Comparison of ENCODE assay signal across 15 mouse cellular contexts in the genomic region with DNA sequence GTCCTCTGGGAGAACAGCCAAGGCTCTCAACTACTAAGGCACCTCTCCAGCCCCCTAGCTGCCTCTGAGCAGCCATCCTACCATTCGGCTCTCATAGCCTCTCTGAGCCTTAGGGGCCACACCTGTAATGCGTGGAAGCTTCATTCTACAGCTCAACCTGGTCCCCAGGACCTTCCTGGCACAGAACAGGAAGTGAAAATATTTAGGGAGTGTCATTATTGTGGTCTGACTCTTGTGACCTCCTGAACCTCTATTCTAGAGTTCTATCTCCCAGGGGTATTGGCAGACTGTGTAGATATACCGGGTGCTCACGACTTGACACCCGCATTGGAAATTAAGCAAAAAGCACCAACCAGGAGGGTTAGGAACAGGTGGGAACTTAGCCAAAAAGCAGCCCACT. TPM values are rescaled to one million over a fixed set of nuclear protein-coding genes. Genes with fewer than 3 reads are reported as not detected.
DNase-seq lines count a peak whose midpoint lies in the region; ATAC-seq and TF ChIP-seq lines count a peak whose summit lies in the region.
"Had no signal": no experiment of that assay in that cellular context is flagged by ENCODE, and none has a peak within 500 bp of the region (broad histone marks: within the 10 kb centered on the region; RNA-seq: fewer than 3 reads in every experiment).

No protein-coding gene starts in this region.

- TF ChIP-seq POLR2A in heart, adult 2 months (IDR thresholded peaks at IDR 0.05; ENCODE audit: insufficient read depth, low read depth, low read length): no peak

- H3K9ac ChIP-seq in heart, adult 2 months (ENCODE audit: low read depth, low read length): no peak overlapping the region
- H3K9ac ChIP-seq in kidney, embryonic 15.5 days: no peak overlapping the region
- H3K9ac ChIP-seq in forebrain, embryonic 13.5 days: no peak overlapping the region
- H3K9ac ChIP-seq: liver, embryonic 14.5 days; lung, embryonic 15.5 days; midbrain, embryonic 12.5 days; neural tube, embryonic 13.5 days had no signal

- no peak for ATAC-seq in kidney, embryonic 15.5 days (replicated peaks; ENCODE audit: low FRiP score)
- ATAC-seq in megakaryocyte progenitor cell, adult 5-6 weeks (replicated peaks; ENCODE audit: poor library complexity): 0 out of 2 replicates have a peak, but pooled peaks have one; percentile 18
- no peak for ATAC-seq in forebrain, embryonic 13.5 days
- ATAC-seq: hindbrain, embryonic 16.5 days had no signal

- peaks cover 10% of the 10 kb centered on the region for H3K4me1 ChIP-seq in heart, adult 2 months (ENCODE audit: control insufficient read depth, insufficient read depth, low read length)
- peaks cover 39% of the 10 kb centered on the region for H3K4me1 ChIP-seq in kidney, embryonic 15.5 days
- H3K4me1 ChIP-seq in brown adipose tissue, adult 24 weeks (ENCODE audit: control insufficient read depth, insufficient read depth, insufficient read length, low read length): peaks cover 35% of the 10 kb centered on the region
- H3K4me1 ChIP-seq in forebrain, embryonic 13.5 days: peaks cover 18% of the 10 kb centered on the region

- no peaks in the 10 kb centered on the region for H3K79me2 ChIP-seq in heart, adult 2 months (replicated peaks; ENCODE audit: control insufficient read depth, insufficient read depth, low read length)

- H3K9me3 ChIP-seq in kidney, embryonic 15.5 days (replicated peaks): 0 out of 2 replicates have a peak, but pooled peaks cover 3% of the 10 kb centered on the region
- H3K9me3 ChIP-seq in forebrain, embryonic 13.5 days (replicated peaks): 0 out of 2 replicates have a peak, but pooled peaks cover 4% of the 10 kb centered on the region
- H3K9me3 ChIP-seq: lung, embryonic 15.5 days; midbrain, embryonic 12.5 days; neural tube, embryonic 13.5 days had no signal

- H3K4me3 ChIP-seq in heart, adult 2 months: no peak overlapping the region
- no peak overlapping the region for H3K4me3 ChIP-seq in kidney, embryonic 15.5 days (replicated peaks)
- H3K4me3 ChIP-seq in brown adipose tissue, adult 24 weeks (ENCODE audit: insufficient read depth, low read depth, low read length): peak overlapping the region; percentile 0; the same call in 1 of the 2 replicates
- no peak overlapping the region for H3K4me3 ChIP-seq in forebrain, embryonic 13.5 days
- H3K4me3 ChIP-seq: layer of hippocampus, adult 2 months; lung, embryonic 15.5 days; midbrain, embryonic 12.5 days; neural tube, embryonic 13.5 days had no signal

- no peak for DNase-seq in heart, adult 2 months
- DNase-seq in heart, postnatal 14 days: no peak
- DNase-seq in kidney, adult 18-20 months: no peak
- DNase-seq in spleen, postnatal 10 days (ENCODE audit: low spot score in 2 of 2): no peak
- DNase-seq: thymus, postnatal 36 days had no signal

- no peak for TF ChIP-seq EP300 in heart, adult 2 months (IDR thresholded peaks at IDR 0.05; ENCODE audit: insufficient read depth, low read depth, low read length)

- TF ChIP-seq CTCF in heart, adult 2 months (IDR thresholded peaks at IDR 0.05): no peak

- no peak overlapping the region for H3K4me2 ChIP-seq in kidney, embryonic 15.5 days
- no peak overlapping the region for H3K4me2 ChIP-seq in forebrain, embryonic 13.5 days
- H3K4me2 ChIP-seq: midbrain, embryonic 12.5 days; neural tube, embryonic 13.5 days had no signal

- intact Hi-C loops in heart, adult 2 months (cut with DNase I): no loop called here
- intact Hi-C loops in heart, postnatal 14 days (cut with DNase I): no loop called here

- H3K36me3 ChIP-seq in heart, adult 2 months (ENCODE audit: control insufficient read depth, insufficient read depth, low read length): peaks cover 2% of the 10 kb centered on the region; the same call in 1 of the 2 replicates
- H3K36me3 ChIP-seq in kidney, embryonic 15.5 days: no peaks in the 10 kb centered on the region
- H3K36me3 ChIP-seq in forebrain, embryonic 13.5 days (ENCODE audit: poor library complexity, severe bottlenecking): no peaks in the 10 kb centered on the region
- H3K36me3 ChIP-seq: lung, embryonic 15.5 days; midbrain, embryonic 12.5 days; neural tube, embryonic 13.5 days had no signal

- no peaks in the 10 kb centered on the region for H3K27me3 ChIP-seq in heart, adult 2 months (ENCODE audit: control insufficient read depth, insufficient read depth, low read length)
- no peaks in the 10 kb centered on the region for H3K27me3 ChIP-seq in kidney, embryonic 15.5 days
- H3K27me3 ChIP-seq in forebrain, embryonic 13.5 days: peaks cover 20% of the 10 kb centered on the region
- H3K27me3 ChIP-seq: lung, embryonic 15.5 days had no signal

- H3K27ac ChIP-seq in heart, adult 2 months: peak overlapping the region; percentile 89
- H3K27ac ChIP-seq in kidney, embryonic 15.5 days: peak overlapping the region; percentile 82; the same call in 1 of the 2 replicates
- H3K27ac ChIP-seq in brown adipose tissue, adult 24 weeks (replicated peaks; ENCODE audit: low read depth, low read length): peak overlapping the region; percentile 81
- no peak overlapping the region for H3K27ac ChIP-seq in forebrain, embryonic 13.5 days
- H3K27ac ChIP-seq: layer of hippocampus, adult 2 months; liver, embryonic 14.5 days; lung, embryonic 15.5 days; midbrain, embryonic 12.5 days; neural tube, embryonic 13.5 days had no signal

- 62% methylated on average over 5 of the region's 5 CpGs for WGBS in heart, adult 2 months
- 82% methylated on average over 5 of the region's 5 CpGs for WGBS in kidney, embryonic 15.5 days
- WGBS in forebrain, embryonic 13.5 days: 93% methylated on average over 5 of the region's 5 CpGs

RNA-seq across cellular contexts. Expression of a gene that starts 1.7 kb away (rescaled TPM):
- 1 to 10 TPM; 6.5 to 9.7 TPM for total RNA-seq in heart, adult 2 months (2021)
- polyA plus RNA-seq in heart, adult 2 months (2012; rRNA removed): 9.2 and 24.8 TPM in 2 replicates
- 10 to 100 TPM; 11.9 to 12.8 TPM for total RNA-seq in heart, postnatal 14 days (2021)
- polyA plus RNA-seq in kidney, embryonic 15.5 days (2015; fragmentation: Nextera tagmentation; extraction: Ambion mirVana): 3.2 and 3.3 TPM in 2 replicates
- 42.5 and 46.3 TPM in 2 replicates for polyA plus RNA-seq in brown adipose tissue, adult 24 weeks (2012; ENCODE audit: insufficient read depth, insufficient read length, missing spikeins)
- total RNA-seq in megakaryocyte progenitor cell, adult 5-6 weeks (2015): 23.4 and 27.3 TPM in 2 replicates
- total RNA-seq in megakaryocyte progenitor cell, adult 5-6 weeks (2017): 19.2 and 22.9 TPM in 2 replicates
- polyA plus RNA-seq in forebrain, embryonic 13.5 days (2015; fragmentation: Nextera tagmentation; extraction: Ambion mirVana): 0.23 and 0.43 TPM in 2 replicates
- polyA plus RNA-seq: midbrain, embryonic 12.5 days had no signal

RNA-seq across cellular contexts. Expression of a gene that starts 21.7 kb away (rescaled TPM):
- total RNA-seq in heart, adult 2 months (2021): 10 to 100 TPM; 10.3 to 10.8 TPM
- polyA plus RNA-seq in heart, adult 2 months (2012; rRNA removed): 18.6 and 19.8 TPM in 2 replicates
- total RNA-seq in heart, postnatal 14 days (2021): 10 to 100 TPM; 11.5 to 13.2 TPM
- 32.7 and 32.9 TPM in 2 replicates for polyA plus RNA-seq in kidney, embryonic 15.5 days (2015; fragmentation: Nextera tagmentation; extraction: Ambion mirVana)
- polyA plus RNA-seq in brown adipose tissue, adult 24 weeks (2012; ENCODE audit: insufficient read depth, insufficient read length, missing spikeins): 57.5 and 65.4 TPM in 2 replicates
- total RNA-seq in megakaryocyte progenitor cell, adult 5-6 weeks (2015): 89.0 and 92.0 TPM in 2 replicates
- 53.6 and 54.6 TPM in 2 replicates for total RNA-seq in megakaryocyte progenitor cell, adult 5-6 weeks (2017)
- polyA plus RNA-seq in forebrain, embryonic 13.5 days (2015; fragmentation: Nextera tagmentation; extraction: Ambion mirVana): 11.5 and 12.5 TPM in 2 replicates

RNA-seq across cellular contexts. Expression of a gene that starts 43.0 kb away (rescaled TPM):
- total RNA-seq in heart, adult 2 months (2021): 100 to 1,000 TPM; 205 to 213 TPM
- 136 and 193 TPM in 2 replicates for polyA plus RNA-seq in heart, adult 2 months (2012; rRNA removed)
- total RNA-seq in heart, postnatal 14 days (2021): 100 to 1,000 TPM; 252 to 259 TPM
- polyA plus RNA-seq in kidney, embryonic 15.5 days (2015; fragmentation: Nextera tagmentation; extraction: Ambion mirVana): 201 and 233 TPM in 2 replicates
- polyA plus RNA-seq in brown adipose tissue, adult 24 weeks (2012; ENCODE audit: insufficient read depth, insufficient read length, missing spikeins): 212 and 213 TPM in 2 replicates
- 35.7 and 37.4 TPM in 2 replicates for total RNA-seq in megakaryocyte progenitor cell, adult 5-6 weeks (2015)
- total RNA-seq in megakaryocyte progenitor cell, adult 5-6 weeks (2017): 63.2 and 82.4 TPM in 2 replicates
- polyA plus RNA-seq in forebrain, embryonic 13.5 days (2015; fragmentation: Nextera tagmentation; extraction: Ambion mirVana): 28.2 and 29.6 TPM in 2 replicates
